Mouse (Mus musculus): ENCODE measurements around the gene Plin4. TPM values are rescaled to one million over a fixed set of nuclear protein-coding genes. Genes with fewer than 3 reads are reported as not detected.

Plin4 gene
- 0.41 and 0.57 TPM in 2 replicates for polyA plus RNA-seq (2015; fragmentation: Nextera tagmentation; extraction: Ambion mirVana)

GRCm38 (mm10) chr17:56109219-56110051 is at the start of gene Plin4:
TSS of gene Plin4 (minus strand) at chr17:56109803.
- H3K36me3 ChIP-seq, result no peaks in the 10 kb centered on the region
- H3K9ac ChIP-seq, result peak within 1 kb of the TSS; percentile 25; the same call in 1 of the 2 replicates
- no peaks in the 10 kb centered on the region for H3K9me3 ChIP-seq (replicated peaks)
- peaks cover 20% of the 10 kb centered on the region for H3K4me1 ChIP-seq (replicated peaks)
- WGBS, result 41% methylated on average over 10 of the region's 10 CpGs
- H3K27ac ChIP-seq, result peak within 1 kb of the TSS; percentile 63
- peak; percentile 77 for ATAC-seq (replicated peaks; ENCODE audit: insufficient number of reproducible peaks, insufficient read depth, low FRiP score, low read depth)
- H3K4me3 ChIP-seq, result 0 out of 2 replicates have a peak within 1 kb of the TSS, but pooled peaks have one; percentile 8
- H3K4me2 ChIP-seq, result peak within 1 kb of the TSS; percentile 33; the same call in 1 of the 2 replicates
- no peaks in the 10 kb centered on the region for H3K27me3 ChIP-seq

GRCm38 (mm10) chr17:56153643-56154042 is 44.0 kb upstream of the Plin4 start:
- peaks cover 11% of the 10 kb centered on the region for H3K4me1 ChIP-seq (replicated peaks)
- H3K9ac ChIP-seq, result no peak overlapping the region
- no peak overlapping the region for H3K4me3 ChIP-seq
- H3K36me3 ChIP-seq, result no peaks in the 10 kb centered on the region
- peaks cover 90% of the 10 kb centered on the region for H3K27me3 ChIP-seq
- H3K9me3 ChIP-seq (replicated peaks), result no peaks in the 10 kb centered on the region
- WGBS, result 30% methylated on average over 9 of the region's 9 CpGs
- no peak for ATAC-seq (replicated peaks; ENCODE audit: insufficient number of reproducible peaks, insufficient read depth, low FRiP score, low read depth)
- H3K27ac ChIP-seq, result no peak overlapping the region
- no peak overlapping the region for H3K4me2 ChIP-seq

- H3K4me3 ChIP-seq, result no peak overlapping the region
- no peak overlapping the region for H3K9ac ChIP-seq
- no peaks in the 10 kb centered on the region for H3K9me3 ChIP-seq (replicated peaks)
- H3K27ac ChIP-seq, result no peak overlapping the region
- H3K4me2 ChIP-seq, result no peak overlapping the region
- peaks cover 13% of the 10 kb centered on the region for H3K4me1 ChIP-seq (replicated peaks)
- WGBS, result 37% methylated on average over 2 of the region's 2 CpGs
- peaks cover 90% of the 10 kb centered on the region for H3K27me3 ChIP-seq
- no peaks in the 10 kb centered on the region for H3K36me3 ChIP-seq
- ATAC-seq (replicated peaks; ENCODE audit: insufficient number of reproducible peaks, insufficient read depth, low FRiP score, low read depth), result no peak
Measured at GRCm38 (mm10) chr17:56149897-56150296, 40.3 kb upstream of the Plin4 start.

GRCm38 (mm10) chr17:56148790-56149618 is 39.4 kb upstream of the Plin4 start:
- H3K4me3 ChIP-seq, result peak overlapping the region; percentile 8
- H3K9me3 ChIP-seq (replicated peaks), result no peaks in the 10 kb centered on the region
- no peaks in the 10 kb centered on the region for H3K36me3 ChIP-seq
- peak overlapping the region; percentile 45 for H3K4me2 ChIP-seq
- 2% methylated on average over 30 of the region's 30 CpGs for WGBS
- 0 out of 2 replicates have a peak overlapping the region, but pooled peaks have one; percentile 17 for H3K9ac ChIP-seq
- ATAC-seq (replicated peaks; ENCODE audit: insufficient number of reproducible peaks, insufficient read depth, low FRiP score, low read depth), result 0 out of 2 replicates have a peak, but pooled peaks have one; percentile 11
- H3K4me1 ChIP-seq (replicated peaks), result peaks cover 13% of the 10 kb centered on the region
- peaks cover 90% of the 10 kb centered on the region for H3K27me3 ChIP-seq
- no peak overlapping the region for H3K27ac ChIP-seq

- no peak overlapping the region for H3K27ac ChIP-seq
- WGBS, result 22% methylated on average over 9 of the region's 9 CpGs
- peak overlapping the region; percentile 45 for H3K4me2 ChIP-seq
- no peak for ATAC-seq (replicated peaks; ENCODE audit: insufficient number of reproducible peaks, insufficient read depth, low FRiP score, low read depth)
- no peaks in the 10 kb centered on the region for H3K9me3 ChIP-seq (replicated peaks)
- no peaks in the 10 kb centered on the region for H3K36me3 ChIP-seq
- H3K4me3 ChIP-seq, result peak overlapping the region; percentile 8; the same call in 1 of the 2 replicates
- peaks cover 7% of the 10 kb centered on the region for H3K4me1 ChIP-seq (replicated peaks)
- H3K9ac ChIP-seq, result 0 out of 2 replicates have a peak overlapping the region, but pooled peaks have one; percentile 17
- peaks cover 91% of the 10 kb centered on the region for H3K27me3 ChIP-seq
Measured at GRCm38 (mm10) chr17:56148280-56148679, 38.7 kb upstream of the Plin4 start.

GRCm38 (mm10) chr17:56147420-56147819 is 37.8 kb upstream of the Plin4 start:
- H3K27ac ChIP-seq, result no peak overlapping the region
- H3K4me2 ChIP-seq, result no peak overlapping the region
- H3K9me3 ChIP-seq (replicated peaks), result no peaks in the 10 kb centered on the region
- no peak overlapping the region for H3K4me3 ChIP-seq
- no peak overlapping the region for H3K9ac ChIP-seq
- peaks cover 94% of the 10 kb centered on the region for H3K27me3 ChIP-seq
- WGBS, result 49% methylated on average over 12 of the region's 12 CpGs
- no peaks in the 10 kb centered on the region for H3K36me3 ChIP-seq
- no peak for ATAC-seq (replicated peaks; ENCODE audit: insufficient number of reproducible peaks, insufficient read depth, low FRiP score, low read depth)
- H3K4me1 ChIP-seq (replicated peaks), result peaks cover 8% of the 10 kb centered on the region

- Histone ChIP-seq H3K9ac (no peak overlapping the region), H3K27me3 (peaks cover 99% of the 10 kb centered on the region), H3K36me3 (no peaks in the 10 kb centered on the region), H3K4me3 (no peak overlapping the region), H3K27ac (no peak overlapping the region), H3K4me1 (replicated peaks) (peaks cover 19% of the 10 kb centered on the region), H3K4me2 (no peak overlapping the region), H3K9me3 (replicated peaks) (no peaks in the 10 kb centered on the region)
- 23% methylated on average over 9 of the region's 9 CpGs for WGBS
- ATAC-seq (replicated peaks; ENCODE audit: insufficient number of reproducible peaks, insufficient read depth, low FRiP score, low read depth), result no peak
Measured at GRCm38 (mm10) chr17:56146131-56146530, 36.5 kb upstream of the Plin4 start.

GRCm38 (mm10) chr17:56144546-56144945 is 34.9 kb upstream of the Plin4 start:
- Histone ChIP-seq H3K27ac (no peak overlapping the region), H3K4me2 (no peak overlapping the region), H3K27me3 (peaks cover 99% of the 10 kb centered on the region), H3K36me3 (no peaks in the 10 kb centered on the region), H3K9ac (no peak overlapping the region), H3K9me3 (replicated peaks) (no peaks in the 10 kb centered on the region), H3K4me1 (replicated peaks) (peaks cover 25% of the 10 kb centered on the region), H3K4me3 (no peak overlapping the region)
- 69% methylated on average over 9 of the region's 9 CpGs for WGBS
- no peak for ATAC-seq (replicated peaks; ENCODE audit: insufficient number of reproducible peaks, insufficient read depth, low FRiP score, low read depth)

- H3K27me3 ChIP-seq, result peaks cover 93% of the 10 kb centered on the region
- peak overlapping the region; percentile 44 for H3K4me3 ChIP-seq
- no peaks in the 10 kb centered on the region for H3K9me3 ChIP-seq (replicated peaks)
- no peaks in the 10 kb centered on the region for H3K36me3 ChIP-seq
- H3K27ac ChIP-seq, result no peak overlapping the region
- WGBS, result 1% methylated on average over 45 of the region's 47 CpGs
- H3K9ac ChIP-seq, result peak overlapping the region; percentile 31; the same call in 1 of the 2 replicates
- no peak for ATAC-seq (replicated peaks; ENCODE audit: insufficient number of reproducible peaks, insufficient read depth, low FRiP score, low read depth)
- H3K4me2 ChIP-seq, result peak overlapping the region; percentile 65
- H3K4me1 ChIP-seq (replicated peaks), result peaks cover 29% of the 10 kb centered on the region
Measured at GRCm38 (mm10) chr17:56141702-56142605, 32.4 kb upstream of the Plin4 start.

GRCm38 (mm10) chr17:56139858-56140595 is 30.4 kb upstream of the Plin4 start, which contains the start of gene Sema6b:
TSS of gene Sema6b (minus strand) at chr17:56140343.
- Histone ChIP-seq H3K9me3 (replicated peaks) (no peaks in the 10 kb centered on the region), H3K4me3 (peak within 1 kb of the TSS; percentile 73), H3K9ac (peak within 1 kb of the TSS; percentile 56), H3K4me2 (peak within 1 kb of the TSS; percentile 99), H3K36me3 (no peaks in the 10 kb centered on the region), H3K27ac (no peak within 1 kb of the TSS), H3K4me1 (replicated peaks) (peaks cover 29% of the 10 kb centered on the region), H3K27me3 (peaks cover 81% of the 10 kb centered on the region)
- 2% methylated on average over 75 of the region's 79 CpGs for WGBS
- ATAC-seq (replicated peaks; ENCODE audit: insufficient number of reproducible peaks, insufficient read depth, low FRiP score, low read depth), result no peak

Measured in heart, embryonic 15.5 days (tissue).